Mouse (Mus musculus) midbrain, embryonic 16.5 days (tissue): Measurements from ENCODE around the gene Flnb. TPM values are rescaled to one million over a fixed set of nuclear protein-coding genes. Genes with fewer than 3 reads are reported as not detected.

ENCODE experiments used
- ATAC-seq: fragments of 200-750 bp; cut with Nextera tagmentation; 2 replicates; pipeline ENCODE4 v1.8.0; 2017; ENCODE audit warnings: moderate TSS enrichment
- H3K27ac ChIP-seq: fragments of 300-500 bp; sonication (generic); 2 replicates; pipeline ENCODE4 v1.5.1; 2014; ENCODE audit warnings: mild to moderate bottlenecking, low read length, mixed read lengths
- H3K27me3 ChIP-seq: fragments of 300-500 bp; sonication (generic); 2 replicates; pipeline ENCODE4 v1.6.1; 2014; ENCODE audit warnings: low read depth, low read length, mixed read lengths; ENCODE audit not compliant: control insufficient read depth, insufficient read depth
- H3K36me3 ChIP-seq: fragments of 300-500 bp; sonication (generic); 2 replicates; pipeline ENCODE4 v1.6.1; 2014; ENCODE audit warnings: mild to moderate bottlenecking, low read length, moderate library complexity, mixed read lengths; ENCODE audit not compliant: control insufficient read depth, insufficient read depth
- H3K4me1 ChIP-seq: fragments of 300-500 bp; sonication (generic); 2 replicates; pipeline ENCODE4 v1.6.1; 2014; ENCODE audit warnings: mild to moderate bottlenecking, low read length, mixed read lengths; ENCODE audit not compliant: control insufficient read depth, insufficient read depth
- H3K4me2 ChIP-seq: fragments of 300-500 bp; sonication (generic); 2 replicates; pipeline ENCODE4 v1.6.1; 2014; ENCODE audit warnings: mild to moderate bottlenecking, low read length, mixed read lengths
- H3K4me3 ChIP-seq: fragments of 300-500 bp; sonication (generic); 2 replicates; pipeline ENCODE4 v1.5.1; 2014; ENCODE audit warnings: low read depth, mild to moderate bottlenecking, low read length, moderate library complexity, mixed read lengths
- H3K9ac ChIP-seq: fragments of 300-500 bp; sonication (generic); 2 replicates; pipeline ENCODE4 v1.6.1; 2014; ENCODE audit warnings: low read depth, low read length, mixed read lengths
- H3K9me3 ChIP-seq: fragments of 300-500 bp; sonication (generic); replicated peaks from 2 replicates; pipeline ENCODE4 v1.6.1; 2014; ENCODE audit warnings: mild to moderate bottlenecking, low read length, mixed read lengths; ENCODE audit not compliant: control insufficient read depth, poor library complexity, severe bottlenecking
- WGBS: fragments of 180-500 bp; shearing (Covaris S2); extraction: QIAGEN DNeasy Blood & Tissue Kit; methylation state at CpG from one replicate; pipeline ENCODE4 v1.1.7; 2014; 5-methylcytosine and 5-hydroxymethylcytosine counted together
- polyA plus RNA-seq: library from polyadenylated mRNA; unstranded; fragments of >200 nt; fragmentation: Nextera tagmentation; extraction: Ambion mirVana; gene quantifications from 2 replicates; pipeline ENCODE4 v1.2.1, GENCODE M21; 2015

Gene Flnb
- polyA plus RNA-seq, 1 experiment from 2014 or later: 7.0 TPM

- Histone ChIP-seq H3K4me3 (no peak overlapping the region), H3K4me1 (no peaks in the 10 kb centered on the region), H3K9ac (no peak overlapping the region), H3K27me3 (no peaks in the 10 kb centered on the region), H3K27ac (no peak overlapping the region), H3K9me3 (no peaks in the 10 kb centered on the region), H3K4me2 (no peak overlapping the region), H3K36me3 (peaks cover 2% of the 10 kb centered on the region; the same call in 1 of the 2 replicates)
- ATAC-seq: no peak
- 91% methylated on average over 9 of the region's 9 CpGs for WGBS
Measured at GRCm38 (mm10) chr14:7864506-7864899, 46.7 kb downstream of the Flnb start.

DNA sequence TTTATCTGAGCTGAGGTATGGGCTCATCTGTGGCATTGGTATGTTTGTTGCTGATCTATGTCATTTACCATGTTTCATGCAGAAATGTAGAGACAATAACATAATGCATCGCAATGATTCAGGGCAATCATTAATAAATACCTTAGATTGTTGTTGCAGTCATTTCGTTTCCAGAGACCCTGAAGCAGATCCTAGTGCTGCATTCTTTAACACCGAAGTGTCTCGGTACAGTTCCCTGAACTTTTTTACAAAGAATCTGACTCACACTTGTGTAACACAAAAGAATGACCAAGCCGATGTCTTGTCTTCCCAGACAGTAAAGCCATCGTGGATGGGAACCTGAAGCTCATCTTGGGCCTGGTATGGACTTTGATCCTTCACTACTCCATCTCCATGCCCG lies 49.5 kb downstream of the Flnb start:
- Histone ChIP-seq H3K9ac (no peak overlapping the region), H3K9me3 (no peaks in the 10 kb centered on the region), H3K4me2 (no peak overlapping the region), H3K27ac (no peak overlapping the region), H3K4me1 (no peaks in the 10 kb centered on the region), H3K4me3 (no peak overlapping the region), H3K36me3 (peaks cover 6% of the 10 kb centered on the region), H3K27me3 (no peaks in the 10 kb centered on the region)
- ATAC-seq: no peak
- 90% methylated on average over 7 of the region's 7 CpGs for WGBS

DNA sequence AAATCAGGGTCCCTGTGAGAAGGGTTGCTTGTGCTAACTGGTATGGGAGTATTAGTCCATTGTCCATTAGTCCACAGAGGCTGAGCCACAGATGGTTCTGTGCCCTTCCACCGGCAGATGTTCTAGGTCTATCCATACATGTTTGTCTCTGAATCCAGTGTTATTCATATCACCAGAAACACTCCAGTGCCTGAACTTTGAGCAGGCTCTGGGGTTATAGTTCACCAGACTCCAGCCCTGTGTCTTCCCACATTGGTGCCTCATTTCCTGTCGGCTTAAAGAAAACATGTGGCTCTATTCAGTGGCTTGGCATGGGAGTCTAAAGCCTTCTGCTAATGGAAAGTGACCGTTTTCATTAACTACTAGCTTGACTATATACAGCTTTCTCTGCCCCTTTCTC lies 50.1 kb downstream of the Flnb start:
- no peaks in the 10 kb centered on the region for H3K27me3 ChIP-seq
- no peaks in the 10 kb centered on the region for H3K4me1 ChIP-seq
- peaks cover 6% of the 10 kb centered on the region for H3K36me3 ChIP-seq
- H3K4me2 ChIP-seq: no peak overlapping the region
- no peak overlapping the region for H3K9ac ChIP-seq
- no peak overlapping the region for H3K27ac ChIP-seq
- ATAC-seq: no peak; the same call in 1 of the 2 replicates
- H3K9me3 ChIP-seq: no peaks in the 10 kb centered on the region
- H3K4me3 ChIP-seq: no peak overlapping the region
- 83% methylated on average over 3 of the region's 3 CpGs for WGBS

- ATAC-seq: no peak
- H3K4me1 ChIP-seq: no peaks in the 10 kb centered on the region
- no peak overlapping the region for H3K27ac ChIP-seq
- H3K4me3 ChIP-seq: no peak overlapping the region
- H3K4me2 ChIP-seq: no peak overlapping the region
- WGBS: 94% methylated on average over 6 of the region's 6 CpGs
- H3K27me3 ChIP-seq: no peaks in the 10 kb centered on the region
- no peak overlapping the region for H3K9ac ChIP-seq
- H3K36me3 ChIP-seq: peaks cover 11% of the 10 kb centered on the region
- no peaks in the 10 kb centered on the region for H3K9me3 ChIP-seq
Measured at GRCm38 (mm10) chr14:7869796-7870195, 52.0 kb downstream of the Flnb start.

DNA sequence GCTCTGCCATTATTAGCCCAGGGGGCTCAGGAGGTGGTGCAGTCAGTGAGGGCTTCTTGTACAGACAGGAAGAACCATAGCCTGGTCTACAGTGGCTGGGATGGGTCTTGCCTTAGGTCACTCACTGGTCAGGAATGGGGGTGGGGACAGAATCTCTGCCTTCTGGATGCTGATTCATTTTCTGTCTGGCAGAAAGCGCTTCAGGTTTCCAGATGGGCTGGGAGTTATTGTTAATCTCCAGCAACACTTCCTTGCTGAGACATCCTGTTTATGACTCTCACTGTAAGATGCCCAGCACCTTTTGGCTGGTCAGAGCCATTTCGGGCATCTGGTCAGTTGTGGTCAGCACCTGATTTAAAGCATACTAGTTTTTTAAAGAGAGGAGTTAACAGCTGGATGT lies 55.8 kb downstream of the Flnb start:
- H3K9ac ChIP-seq: no peak overlapping the region
- peaks cover 9% of the 10 kb centered on the region for H3K36me3 ChIP-seq
- H3K4me2 ChIP-seq: no peak overlapping the region
- H3K27me3 ChIP-seq: no peaks in the 10 kb centered on the region
- ATAC-seq: no peak
- no peak overlapping the region for H3K4me3 ChIP-seq
- H3K27ac ChIP-seq: no peak overlapping the region
- H3K4me1 ChIP-seq: no peaks in the 10 kb centered on the region
- H3K9me3 ChIP-seq: no peaks in the 10 kb centered on the region
- WGBS: 93% methylated on average over 2 of the region's 2 CpGs

DNA sequence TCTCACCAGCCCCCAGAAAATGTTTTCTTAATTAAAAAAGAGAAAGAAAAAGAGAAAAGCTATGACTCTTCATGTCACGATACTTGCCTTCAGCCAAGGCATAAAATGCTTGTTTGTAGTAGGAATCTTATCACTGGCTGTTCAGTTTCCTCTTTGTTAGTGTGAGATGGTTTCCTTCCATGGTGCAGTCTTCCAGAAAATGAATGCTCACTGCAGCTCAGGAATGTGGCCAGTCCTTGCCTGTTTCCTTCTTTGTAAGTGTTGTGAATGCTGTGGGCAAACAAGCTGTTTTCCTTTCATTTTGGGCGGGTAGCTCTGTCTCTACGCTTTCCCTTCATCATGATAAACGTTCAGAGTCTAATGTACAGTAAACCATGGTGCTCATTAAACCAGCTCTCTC lies 56.7 kb downstream of the Flnb start:
- peaks cover 11% of the 10 kb centered on the region for H3K36me3 ChIP-seq
- no peak overlapping the region for H3K4me2 ChIP-seq
- WGBS: 84% methylated on average over 4 of the region's 4 CpGs
- no peak overlapping the region for H3K4me3 ChIP-seq
- H3K9me3 ChIP-seq: no peaks in the 10 kb centered on the region
- no peaks in the 10 kb centered on the region for H3K4me1 ChIP-seq
- no peaks in the 10 kb centered on the region for H3K27me3 ChIP-seq
- ATAC-seq: no peak
- no peak overlapping the region for H3K27ac ChIP-seq
- no peak overlapping the region for H3K9ac ChIP-seq

- no peaks in the 10 kb centered on the region for H3K4me1 ChIP-seq
- no peak overlapping the region for H3K4me2 ChIP-seq
- H3K27ac ChIP-seq: no peak overlapping the region
- 96% methylated on average over 2 of the region's 2 CpGs for WGBS
- peaks cover 12% of the 10 kb centered on the region; the same call in 1 of the 2 replicates for H3K36me3 ChIP-seq
- no peak overlapping the region for H3K9ac ChIP-seq
- ATAC-seq: no peak
- H3K4me3 ChIP-seq: no peak overlapping the region
- no peaks in the 10 kb centered on the region for H3K9me3 ChIP-seq
- H3K27me3 ChIP-seq: no peaks in the 10 kb centered on the region
Measured at GRCm38 (mm10) chr14:7877957-7878356, 60.2 kb downstream of the Flnb start.

GRCm38 (mm10) chr14:7880389-7880788 lies 62.6 kb downstream of the Flnb start:
- Histone ChIP-seq H3K9me3 (no peaks in the 10 kb centered on the region), H3K4me3 (no peak overlapping the region), H3K4me2 (no peak overlapping the region), H3K9ac (no peak overlapping the region), H3K27ac (no peak overlapping the region), H3K4me1 (no peaks in the 10 kb centered on the region), H3K27me3 (no peaks in the 10 kb centered on the region), H3K36me3 (peaks cover 19% of the 10 kb centered on the region)
- WGBS: 98% methylated on average over 6 of the region's 6 CpGs
- no peak for ATAC-seq

- Histone ChIP-seq H3K9ac (no peak overlapping the region), H3K9me3 (no peaks in the 10 kb centered on the region), H3K4me3 (no peak overlapping the region), H3K36me3 (peaks cover 19% of the 10 kb centered on the region), H3K4me2 (no peak overlapping the region), H3K27me3 (no peaks in the 10 kb centered on the region), H3K27ac (no peak overlapping the region), H3K4me1 (no peaks in the 10 kb centered on the region)
- 95% methylated on average over 11 of the region's 11 CpGs for WGBS
- no peak for ATAC-seq
Measured at GRCm38 (mm10) chr14:7881533-7881932, 63.8 kb downstream of the Flnb start.

- Histone ChIP-seq H3K4me3 (no peak overlapping the region), H3K9ac (no peak overlapping the region), H3K27me3 (no peaks in the 10 kb centered on the region), H3K9me3 (no peaks in the 10 kb centered on the region), H3K36me3 (peaks cover 22% of the 10 kb centered on the region), H3K27ac (no peak overlapping the region), H3K4me1 (no peaks in the 10 kb centered on the region), H3K4me2 (no peak overlapping the region)
- WGBS: 95% methylated on average over 8 of the region's 8 CpGs
- no peak for ATAC-seq
Measured at GRCm38 (mm10) chr14:7882050-7882449, 64.3 kb downstream of the Flnb start.
